ENCODE assay signal across 8 mouse cellular contexts in the genomic region with DNA sequence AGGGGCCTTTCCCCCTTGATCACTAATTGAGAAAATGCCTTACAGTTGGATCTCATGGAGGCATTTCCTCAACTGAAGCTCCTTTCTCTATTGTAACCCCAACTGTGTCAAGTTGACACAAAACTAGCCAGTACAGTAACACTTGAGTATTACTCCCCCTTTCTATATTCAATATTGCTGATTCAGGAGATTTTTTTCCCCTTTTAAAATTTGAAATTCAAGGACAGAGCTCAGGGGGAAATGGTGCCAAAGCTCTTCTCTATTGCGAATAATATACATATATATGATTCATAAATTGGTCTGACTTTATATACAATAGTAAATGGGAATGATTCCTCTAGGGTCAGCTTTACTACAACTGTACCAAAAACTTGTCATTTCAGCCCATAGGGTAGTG. TPM values are rescaled to one million over a fixed set of nuclear protein-coding genes. Genes with fewer than 3 reads are reported as not detected.
A peak's percentile ranks its signal among the peaks of the same experiment; 100 is the strongest.
DNase-seq lines count a peak whose midpoint lies in the region; ATAC-seq lines count a peak whose summit lies in the region.

No protein-coding gene starts in this region.

- no peak for DNase-seq in lung, postnatal 10 days
- no peak for DNase-seq in limb, embryonic 10.5 days (ENCODE audit: low spot score)
- DNase-seq in spleen, postnatal 4 days (ENCODE audit: low spot score in 2 of 2), result no peak
- DNase-seq in embryo, embryonic 10.5 days (ENCODE audit: low spot score), result no peak
- DNase-seq in left cerebral cortex, adult 9 months (ENCODE audit: low spot score in 2 of 2), result no peak

- peak overlapping the region; percentile 62 for H3K4me2 ChIP-seq in lung, embryonic 15.5 days
- H3K4me2 ChIP-seq in forebrain, embryonic 12.5 days, result peak overlapping the region; percentile 60; the same call in 1 of the 2 replicates
- H3K4me2 ChIP-seq in neural tube, embryonic 14.5 days (ENCODE audit: low read depth, low read length), result peak overlapping the region; percentile 53; the same call in 1 of the 2 replicates

- no peaks in the 10 kb centered on the region for H3K27me3 ChIP-seq in lung, embryonic 15.5 days
- no peaks in the 10 kb centered on the region for H3K27me3 ChIP-seq in forebrain, embryonic 12.5 days
- no peaks in the 10 kb centered on the region for H3K27me3 ChIP-seq in limb, embryonic 10.5 days (ENCODE audit: low read depth, poor library complexity, severe bottlenecking)
- H3K27me3 ChIP-seq in neural tube, embryonic 14.5 days (ENCODE audit: control insufficient read depth, insufficient read depth, low read length), result no peaks in the 10 kb centered on the region

- H3K4me3 ChIP-seq in lung, embryonic 15.5 days, result peak overlapping the region; percentile 88
- H3K4me3 ChIP-seq in forebrain, embryonic 12.5 days (replicated peaks), result peak overlapping the region; percentile 91
- peak overlapping the region; percentile 84 for H3K4me3 ChIP-seq in limb, embryonic 10.5 days
- peak overlapping the region; percentile 96 for H3K4me3 ChIP-seq in neural tube, embryonic 14.5 days (ENCODE audit: low read depth, low read length)

- WGBS in lung, embryonic 15.5 days, result 12% methylated on average over 1 of the region's 1 CpGs
- WGBS in forebrain, embryonic 12.5 days, result 8% methylated on average over 1 of the region's 1 CpGs
- 0% methylated on average over 1 of the region's 1 CpGs for WGBS in limb, embryonic 10.5 days
- 5% methylated on average over 1 of the region's 1 CpGs for WGBS in neural tube, embryonic 14.5 days

- H3K9ac ChIP-seq in lung, embryonic 15.5 days, result no peak overlapping the region
- no peak overlapping the region for H3K9ac ChIP-seq in forebrain, embryonic 12.5 days
- no peak overlapping the region for H3K9ac ChIP-seq in neural tube, embryonic 14.5 days (replicated peaks; ENCODE audit: low read depth, low read length)

- H3K27ac ChIP-seq in lung, embryonic 15.5 days, result no peak overlapping the region
- H3K27ac ChIP-seq in forebrain, embryonic 12.5 days, result no peak overlapping the region; the same call in 1 of the 2 replicates
- no peak overlapping the region for H3K27ac ChIP-seq in limb, embryonic 10.5 days
- H3K27ac ChIP-seq in neural tube, embryonic 14.5 days (ENCODE audit: low read depth, low read length), result no peak overlapping the region

- no peaks in the 10 kb centered on the region for H3K36me3 ChIP-seq in lung, embryonic 15.5 days
- H3K36me3 ChIP-seq in forebrain, embryonic 12.5 days (replicated peaks), result no peaks in the 10 kb centered on the region
- no peaks in the 10 kb centered on the region for H3K36me3 ChIP-seq in limb, embryonic 10.5 days
- H3K36me3 ChIP-seq in neural tube, embryonic 14.5 days (ENCODE audit: control insufficient read depth, insufficient read depth, low read length), result no peaks in the 10 kb centered on the region

- no peaks in the 10 kb centered on the region for H3K9me3 ChIP-seq in lung, embryonic 15.5 days
- H3K9me3 ChIP-seq in forebrain, embryonic 12.5 days, result no peaks in the 10 kb centered on the region
- H3K9me3 ChIP-seq in limb, embryonic 10.5 days (replicated peaks), result no peaks in the 10 kb centered on the region
- no peaks in the 10 kb centered on the region for H3K9me3 ChIP-seq in neural tube, embryonic 14.5 days (ENCODE audit: control insufficient read depth, low read length)

- no peak for ATAC-seq in lung, embryonic 15.5 days (ENCODE audit: borderline replicate concordance, extremely low read depth, low FRiP score, low TSS enrichment)
- 0 out of 2 replicates have a peak, but pooled peaks have one; percentile 0 for ATAC-seq in forebrain, embryonic 12.5 days (ENCODE audit: low FRiP score)
- no peak for ATAC-seq in neural tube, embryonic 14.5 days (ENCODE audit: low read depth)

- peaks cover 10% of the 10 kb centered on the region for H3K4me1 ChIP-seq in lung, embryonic 15.5 days
- peaks cover 32% of the 10 kb centered on the region for H3K4me1 ChIP-seq in forebrain, embryonic 12.5 days
- peaks cover 19% of the 10 kb centered on the region for H3K4me1 ChIP-seq in limb, embryonic 10.5 days
- H3K4me1 ChIP-seq in neural tube, embryonic 14.5 days (ENCODE audit: control insufficient read depth, insufficient read depth, low read length), result peaks cover 17% of the 10 kb centered on the region

RNA-seq across cellular contexts. Expression of a gene that starts 0.3 kb away (rescaled TPM):
- polyA plus RNA-seq in lung, embryonic 15.5 days (2015; fragmentation: Nextera tagmentation; extraction: Ambion mirVana), result 7.3 and 7.9 TPM in 2 replicates
- polyA plus RNA-seq in forebrain, embryonic 12.5 days (2016; fragmentation: Nextera tagmentation; extraction: Ambion mirVana), result 9.0 and 11.4 TPM in 2 replicates
- polyA plus RNA-seq in limb, embryonic 10.5 days (2016; fragmentation: Nextera tagmentation; extraction: Ambion mirVana), result 7.0 and 9.7 TPM in 2 replicates
- 18.6 and 24.2 TPM in 2 replicates for polyA plus RNA-seq in neural tube, embryonic 14.5 days (2014; fragmentation: Nextera tagmentation; extraction: Ambion mirVana)
